Mouse (Mus musculus) bone marrow macrophage, adult 2 months (primary cell): ENCODE results near the gene Lsamp. TPM values are rescaled to one million over a fixed set of nuclear protein-coding genes. Genes with fewer than 3 reads are reported as not detected.

Source experiments
- H3K27ac ChIP-seq: 2 replicates; pipeline ENCODE4 v1.5.1; 2012; ENCODE audit warnings: low read depth, low read length; ENCODE audit not compliant: insufficient read depth
- H3K4me1 ChIP-seq: 2 replicates; pipeline ENCODE4 v1.6.1; 2012; ENCODE audit warnings: low read length; ENCODE audit not compliant: control insufficient read depth, insufficient read depth
- H3K4me3 ChIP-seq: 2 replicates; pipeline ENCODE4 v1.5.1; 2012; ENCODE audit warnings: mild to moderate bottlenecking, low read length, moderate library complexity; ENCODE audit not compliant: insufficient read depth
- CTCF ChIP-seq: IDR thresholded peaks from 2 replicates; pipeline ENCODE4 v1.5.1; 2012; ENCODE audit warnings: low read depth, mild to moderate bottlenecking, low read length, moderate library complexity
- POLR2A ChIP-seq: IDR thresholded peaks from 2 replicates; pipeline ENCODE4 v1.6.1; 2012; ENCODE audit warnings: mild to moderate bottlenecking, low read depth, low read length, borderline replicate concordance
- polyA plus RNA-seq: library from polyadenylated mRNA; stranded (reverse); fragments of >200 nt; gene quantifications from 2 replicates; pipeline ENCODE4 v1.2.4, GENCODE M21; 2012; ENCODE audit not compliant: missing spikeins, insufficient read depth, insufficient read length

Gene Lsamp
- polyA plus RNA-seq, 1 experiment, result not detected

- H3K27ac ChIP-seq, result no peak overlapping the region
- H3K4me1 ChIP-seq, result no peaks in the 10 kb centered on the region
- H3K4me3 ChIP-seq, result no peak overlapping the region
- no peak for TF ChIP-seq POLR2A
- TF ChIP-seq CTCF, result no peak
These were observed 75.8 kb downstream of the Lsamp start for GRCm38 (mm10) chr16:40059968-40060367.

- no peak overlapping the region for H3K27ac ChIP-seq
- no peak for TF ChIP-seq POLR2A
- no peak for TF ChIP-seq CTCF
- H3K4me1 ChIP-seq, result no peaks in the 10 kb centered on the region
- no peak overlapping the region for H3K4me3 ChIP-seq
These were observed 76.3 kb downstream of the Lsamp start for GRCm38 (mm10) chr16:40060491-40060890.

GRCm38 (mm10) chr16:40075556-40075955, 91.4 kb downstream of the Lsamp start:
- Histone ChIP-seq H3K27ac (no peak overlapping the region), H3K4me1 (no peaks in the 10 kb centered on the region), H3K4me3 (no peak overlapping the region)
- no peak for TF ChIP-seq CTCF

- no peak for TF ChIP-seq POLR2A
- no peak for TF ChIP-seq CTCF
- Histone ChIP-seq H3K4me1 (no peaks in the 10 kb centered on the region), H3K4me3 (no peak overlapping the region), H3K27ac (no peak overlapping the region)
These were observed 96.1 kb downstream of the Lsamp start for GRCm38 (mm10) chr16:40080224-40080623.

GRCm38 (mm10) chr16:40104329-40104728, 120.2 kb downstream of the Lsamp start:
- no peak overlapping the region for H3K4me3 ChIP-seq
- H3K4me1 ChIP-seq, result no peaks in the 10 kb centered on the region
- H3K27ac ChIP-seq, result no peak overlapping the region
- TF ChIP-seq CTCF, result no peak
- no peak for TF ChIP-seq POLR2A

GRCm38 (mm10) chr16:40182918-40183317, 198.8 kb downstream of the Lsamp start:
- Histone ChIP-seq H3K4me3 (no peak overlapping the region), H3K27ac (no peak overlapping the region), H3K4me1 (no peaks in the 10 kb centered on the region)
- TF ChIP-seq CTCF (no peak), POLR2A (no peak)

GRCm38 (mm10) chr16:40187987-40188590, 203.9 kb downstream of the Lsamp start:
- TF ChIP-seq CTCF (no peak), POLR2A (no peak)
- Histone ChIP-seq H3K4me3 (no peak overlapping the region), H3K4me1 (no peaks in the 10 kb centered on the region), H3K27ac (no peak overlapping the region)

GRCm38 (mm10) chr16:40194401-40194800, 210.2 kb downstream of the Lsamp start:
- no peak for TF ChIP-seq CTCF
- no peak for TF ChIP-seq POLR2A
- H3K4me3 ChIP-seq, result no peak overlapping the region
- no peaks in the 10 kb centered on the region for H3K4me1 ChIP-seq
- no peak overlapping the region for H3K27ac ChIP-seq

GRCm38 (mm10) chr16:40194839-40195238, 210.7 kb downstream of the Lsamp start:
- no peak overlapping the region for H3K27ac ChIP-seq
- H3K4me1 ChIP-seq, result no peaks in the 10 kb centered on the region
- no peak for TF ChIP-seq POLR2A
- no peak for TF ChIP-seq CTCF
- H3K4me3 ChIP-seq, result no peak overlapping the region

GRCm38 (mm10) chr16:40228627-40229026, 244.5 kb downstream of the Lsamp start:
- H3K4me3 ChIP-seq, result no peak overlapping the region
- no peaks in the 10 kb centered on the region for H3K4me1 ChIP-seq
- TF ChIP-seq POLR2A (no peak), CTCF (no peak)
- no peak overlapping the region for H3K27ac ChIP-seq

GRCm38 (mm10) chr16:40233066-40233465, 248.9 kb downstream of the Lsamp start:
- H3K27ac ChIP-seq, result no peak overlapping the region
- no peak for TF ChIP-seq POLR2A
- H3K4me3 ChIP-seq, result no peak overlapping the region
- H3K4me1 ChIP-seq, result no peaks in the 10 kb centered on the region
